Mouse (Mus musculus) kidney, adult 2 months (tissue): ENCODE results near the gene Dgki. TPM values are rescaled to one million over a fixed set of nuclear protein-coding genes. Genes with fewer than 3 reads are reported as not detected.

Experiments
- DNase-seq: peaks from one replicate; pipeline ENCODE4 v3.0.0; 2021
- H3K27ac ChIP-seq: fragments of 200-500 bp; 2 replicates; pipeline ENCODE4 v1.5.1; 2012; ENCODE audit warnings: low read depth, low read length, control low read depth, inconsistent platforms; ENCODE audit not compliant: insufficient read depth
- H3K27me3 ChIP-seq: fragments of 200-500 bp; replicated peaks from 2 replicates; pipeline ENCODE4 v1.6.1; 2012; ENCODE audit warnings: mild to moderate bottlenecking, moderate library complexity, low read length, inconsistent platforms; ENCODE audit not compliant: control insufficient read depth, insufficient read depth
- H3K36me3 ChIP-seq: fragments of 200-500 bp; 2 replicates; pipeline ENCODE4 v1.6.1; 2012; ENCODE audit warnings: mild to moderate bottlenecking, moderate library complexity, low read length, inconsistent platforms; ENCODE audit not compliant: control insufficient read depth, insufficient read depth
- H3K4me1 ChIP-seq: fragments of 200-500 bp; 2 replicates; pipeline ENCODE4 v1.6.1; 2011; ENCODE audit warnings: low read length; ENCODE audit not compliant: control insufficient read depth, insufficient read depth
- H3K4me3 ChIP-seq: fragments of 200-500 bp; 2 replicates; pipeline ENCODE4 v1.5.1; 2011; ENCODE audit warnings: mild to moderate bottlenecking, low read depth, low read length, control low read depth; ENCODE audit not compliant: insufficient read depth
- CTCF ChIP-seq: fragments of 200-500 bp; conservative IDR thresholded peaks from 2 replicates; pipeline ENCODE4 v1.5.1; 2011; ENCODE audit warnings: low read depth, mild to moderate bottlenecking, control low read depth, low read length, moderate library complexity, mixed read lengths; ENCODE audit not compliant: insufficient read depth, insufficient read length
- POLR2A ChIP-seq: fragments of 200-500 bp; IDR thresholded peaks from one replicate; pipeline ENCODE4 v1.6.1; 2011; ENCODE audit warnings: low read depth, low read length, control low read depth
- WGBS: fragments of 180-500 bp; shearing (Covaris S2); methylation state at CpG from one replicate; pipeline ENCODE4 v1.1.7; 2018; 5-methylcytosine and 5-hydroxymethylcytosine counted together
- polyA plus RNA-seq: library from polyadenylated mRNA; depleted of rRNA; stranded (reverse); fragments of >200 nt; gene quantifications from 2 replicates; pipeline ENCODE4 v1.2.3, GENCODE M21; 2012; rRNA removed

The Dgki gene
- polyA plus RNA-seq = 0.03 and 0.05 TPM in 2 replicates

- DNase-seq = peak; percentile 4
- TF ChIP-seq CTCF (no peak), POLR2A (no peak)
- peak within 1 kb of the TSS; percentile 52; the same call in 1 of the 2 replicates for H3K4me3 ChIP-seq
- 2% methylated on average over 65 of the region's 65 CpGs for WGBS
- H3K27me3 ChIP-seq = peaks cover 6% of the 10 kb centered on the region; the same call in 1 of the 2 replicates
- no peaks in the 10 kb centered on the region for H3K4me1 ChIP-seq
- no peaks in the 10 kb centered on the region for H3K36me3 ChIP-seq
- H3K27ac ChIP-seq = no peak within 1 kb of the TSS
These were observed at the start of gene Dgki for GRCm38 (mm10) chr6:37299562-37300390. Gene Dgki, minus strand, starts transcription at chr6:37300184.

GRCm38 (mm10) chr6:37347606-37348005, 47.6 kb upstream of the Dgki start:
- DNase-seq = no peak
- Histone ChIP-seq H3K27ac (no peak overlapping the region), H3K27me3 (no peaks in the 10 kb centered on the region), H3K4me1 (no peaks in the 10 kb centered on the region), H3K36me3 (no peaks in the 10 kb centered on the region; the same call in 1 of the 2 replicates), H3K4me3 (no peak overlapping the region)
- WGBS = 65% methylated on average over 5 of the region's 5 CpGs
- no peak for TF ChIP-seq CTCF
- no peak for TF ChIP-seq POLR2A

GRCm38 (mm10) chr6:37338055-37338454, 38.1 kb upstream of the Dgki start:
- no peak overlapping the region for H3K4me3 ChIP-seq
- H3K27me3 ChIP-seq = no peaks in the 10 kb centered on the region
- peaks cover 6% of the 10 kb centered on the region for H3K36me3 ChIP-seq
- H3K4me1 ChIP-seq = no peaks in the 10 kb centered on the region
- H3K27ac ChIP-seq = no peak overlapping the region
- no peak for DNase-seq
- WGBS = 78% methylated on average over 5 of the region's 5 CpGs
- TF ChIP-seq CTCF (no peak), POLR2A (no peak)

- Histone ChIP-seq H3K36me3 (peaks cover 10% of the 10 kb centered on the region), H3K27me3 (no peaks in the 10 kb centered on the region), H3K4me1 (no peaks in the 10 kb centered on the region), H3K27ac (no peak overlapping the region), H3K4me3 (no peak overlapping the region)
- TF ChIP-seq CTCF = no peak
- TF ChIP-seq POLR2A = no peak
- DNase-seq = no peak
- 43% methylated on average over 5 of the region's 5 CpGs for WGBS
These were observed 36.9 kb upstream of the Dgki start for GRCm38 (mm10) chr6:37336831-37337260.

- 77% methylated on average over 7 of the region's 7 CpGs for WGBS
- H3K27ac ChIP-seq = no peak overlapping the region
These were observed 36.4 kb upstream of the Dgki start for GRCm38 (mm10) chr6:37336381-37336780.

GRCm38 (mm10) chr6:37332846-37333245, 32.9 kb upstream of the Dgki start:
- TF ChIP-seq POLR2A = no peak
- no peak for TF ChIP-seq CTCF
- no peak for DNase-seq
- Histone ChIP-seq H3K4me1 (no peaks in the 10 kb centered on the region), H3K27me3 (no peaks in the 10 kb centered on the region), H3K27ac (no peak overlapping the region), H3K4me3 (no peak overlapping the region), H3K36me3 (peaks cover 10% of the 10 kb centered on the region)
- 62% methylated on average over 10 of the region's 10 CpGs for WGBS

More at GRCm38 (mm10) chr6:37336381-37336780, 36.4 kb upstream of the Dgki start:
- no peak for DNase-seq
- H3K4me3 ChIP-seq = no peak overlapping the region
- no peaks in the 10 kb centered on the region for H3K4me1 ChIP-seq
- no peaks in the 10 kb centered on the region for H3K27me3 ChIP-seq
- peaks cover 10% of the 10 kb centered on the region for H3K36me3 ChIP-seq
- no peak for TF ChIP-seq CTCF
- TF ChIP-seq POLR2A = no peak
